Mouse (Mus musculus): ENCODE measurements around the gene Trpc4. TPM values are rescaled to one million over a fixed set of nuclear protein-coding genes. Genes with fewer than 3 reads are reported as not detected.

Gene Trpc4
- polyA plus RNA-seq, 1 experiment = 0.63 TPM

- 53% methylated on average over 2 of the region's 2 CpGs for WGBS
- no peak for DNase-seq (ENCODE audit: low read depth, low spot score)
Measured at GRCm38 (mm10) chr3:54246416-54246815, 90.6 kb downstream of the Trpc4 start.

GRCm38 (mm10) chr3:54249311-54249710 is 93.5 kb downstream of the Trpc4 start:
- 90% methylated on average over 6 of the region's 6 CpGs for WGBS
- DNase-seq (ENCODE audit: low read depth, low spot score) = no peak

GRCm38 (mm10) chr3:54266943-54267342 is 111.1 kb downstream of the Trpc4 start:
- no peak for DNase-seq (ENCODE audit: low read depth, low spot score)
- WGBS = 98% methylated on average over 1 of the region's 1 CpGs

- 79% methylated on average over 6 of the region's 6 CpGs for WGBS
- DNase-seq (ENCODE audit: low read depth, low spot score) = no peak
Measured at GRCm38 (mm10) chr3:54269180-54269579, 113.3 kb downstream of the Trpc4 start.

GRCm38 (mm10) chr3:54274651-54275050 is 118.8 kb downstream of the Trpc4 start:
- WGBS = 32% methylated on average over 7 of the region's 7 CpGs
- no peak for DNase-seq (ENCODE audit: low read depth, low spot score)

- no peak for DNase-seq (ENCODE audit: low read depth, low spot score)
- WGBS = 54% methylated on average over 3 of the region's 3 CpGs
Measured at GRCm38 (mm10) chr3:54289731-54290130, 133.9 kb downstream of the Trpc4 start.

GRCm38 (mm10) chr3:54310604-54311003 is 154.8 kb downstream of the Trpc4 start:
- 43% methylated on average over 5 of the region's 5 CpGs for WGBS
- no peak for DNase-seq (ENCODE audit: low read depth, low spot score)

- WGBS = 74% methylated on average over 2 of the region's 2 CpGs
- DNase-seq (ENCODE audit: low read depth, low spot score) = no peak
Measured at GRCm38 (mm10) chr3:54314055-54314454, 158.2 kb downstream of the Trpc4 start.

- DNase-seq (ENCODE audit: low read depth, low spot score) = no peak
- 19% methylated on average over 9 of the region's 9 CpGs for WGBS
Measured at GRCm38 (mm10) chr3:54352891-54353652, 197.2 kb downstream of the Trpc4 start.

- 62% methylated on average over 3 of the region's 3 CpGs for WGBS
Measured at GRCm38 (mm10) chr3:54357561-54357960, 201.7 kb downstream of the Trpc4 start.

GRCm38 (mm10) chr3:54358463-54359189 is 202.8 kb downstream of the Trpc4 start:
- 6% methylated on average over 15 of the region's 15 CpGs for WGBS
- no peak for DNase-seq (ENCODE audit: low read depth, low spot score)

More at GRCm38 (mm10) chr3:54357561-54357960, 201.7 kb downstream of the Trpc4 start:
- no peak for DNase-seq (ENCODE audit: low read depth, low spot score)

- 23% methylated on average over 6 of the region's 6 CpGs for WGBS
- DNase-seq (ENCODE audit: low read depth, low spot score) = no peak
Measured at GRCm38 (mm10) chr3:54360897-54361296, 205.1 kb downstream of the Trpc4 start, which contains the start of gene Postn. Gene Postn, plus strand, starts transcription at chr3:54361109.

GRCm38 (mm10) chr3:54361656-54362055 is 205.8 kb downstream of the Trpc4 start:
- no peak for DNase-seq (ENCODE audit: low read depth, low spot score)

Other genes with a start within 250 kb of the Trpc4 start
- gene Postn, start 205.1 kb downstream of the Trpc4 start, polyA plus RNA-seq (2012; rRNA removed) = 12.7 and 15.9 TPM in 2 replicates